Comparison of ENCODE assay signal across 8 mouse cellular contexts in the genomic region with DNA sequence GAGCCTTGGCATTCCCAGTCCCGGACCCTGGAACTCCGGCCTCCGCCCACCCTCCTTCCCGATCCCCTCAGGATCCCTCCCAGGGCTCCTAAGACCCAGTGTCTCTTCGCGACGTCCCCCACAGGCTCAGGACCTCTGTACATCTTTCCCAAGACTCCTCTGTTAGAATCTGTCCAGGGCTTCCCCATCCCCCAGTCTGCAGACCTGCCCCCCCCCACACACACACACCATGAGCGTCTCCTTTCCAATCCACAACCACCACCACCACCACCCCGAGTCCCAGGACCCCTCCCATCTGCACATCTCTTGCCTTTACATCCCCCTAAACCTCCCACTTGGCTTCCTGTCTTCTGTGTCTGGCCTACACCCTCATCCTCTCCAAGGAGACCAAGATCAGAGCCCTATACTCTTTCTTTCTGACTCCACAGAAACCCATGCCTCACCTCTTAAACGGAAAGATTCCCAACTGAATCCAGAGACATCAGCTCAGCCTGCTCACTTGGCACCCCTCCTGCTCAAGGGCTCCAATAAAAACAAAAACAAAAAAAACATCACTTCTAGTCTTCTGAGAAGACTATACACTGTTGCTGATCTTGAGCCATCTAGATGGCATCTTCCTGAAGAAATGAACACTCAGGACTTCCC. TPM values are rescaled to one million over a fixed set of nuclear protein-coding genes. Genes with fewer than 3 reads are reported as not detected.
DNase-seq lines count a peak whose midpoint lies in the region; ATAC-seq lines count a peak whose summit lies in the region.

No protein-coding gene starts in this region.

- H3K9me3 ChIP-seq in lung, embryonic 15.5 days = no peaks in the 10 kb centered on the region
- H3K9me3 ChIP-seq in embryonic facial prominence, embryonic 11.5 days (replicated peaks; ENCODE audit: control insufficient read depth, low read length) = no peaks in the 10 kb centered on the region
- no peaks in the 10 kb centered on the region for H3K9me3 ChIP-seq in intestine, embryonic 16.5 days (ENCODE audit: control insufficient read depth, low read length)
- H3K9me3 ChIP-seq in neural tube, embryonic 13.5 days = no peaks in the 10 kb centered on the region

- H3K4me3 ChIP-seq in lung, embryonic 15.5 days = peak overlapping the region; percentile 96
- H3K4me3 ChIP-seq in embryonic facial prominence, embryonic 11.5 days (ENCODE audit: low read depth, low read length) = peak overlapping the region; percentile 83
- peak overlapping the region; percentile 84 for H3K4me3 ChIP-seq in intestine, embryonic 16.5 days (ENCODE audit: low read length)
- H3K4me3 ChIP-seq in neural tube, embryonic 13.5 days = peak overlapping the region; percentile 92

- 7% methylated on average over 10 of the region's 10 CpGs for WGBS in lung, embryonic 15.5 days
- 14% methylated on average over 10 of the region's 10 CpGs for WGBS in embryonic facial prominence, embryonic 11.5 days
- WGBS in intestine, embryonic 16.5 days = 9% methylated on average over 10 of the region's 10 CpGs
- WGBS in neural tube, embryonic 13.5 days = 5% methylated on average over 10 of the region's 10 CpGs

- peak; percentile 0; the same call in 1 of the 2 replicates for ATAC-seq in lung, embryonic 15.5 days (ENCODE audit: borderline replicate concordance, extremely low read depth, low FRiP score, low TSS enrichment)
- no peak for ATAC-seq in embryonic facial prominence, embryonic 11.5 days (replicated peaks; ENCODE audit: insufficient number of reproducible peaks, low FRiP score, low TSS enrichment, low read depth)
- ATAC-seq in intestine, embryonic 16.5 days = no peak
- peak; percentile 13 for ATAC-seq in neural tube, embryonic 13.5 days (ENCODE audit: low read depth)

- no peaks in the 10 kb centered on the region for H3K36me3 ChIP-seq in lung, embryonic 15.5 days
- no peaks in the 10 kb centered on the region for H3K36me3 ChIP-seq in embryonic facial prominence, embryonic 11.5 days (replicated peaks; ENCODE audit: control insufficient read depth, insufficient read depth, low read depth, low read length)
- no peaks in the 10 kb centered on the region for H3K36me3 ChIP-seq in intestine, embryonic 16.5 days (ENCODE audit: control insufficient read depth, insufficient read depth, low read length)
- peaks cover 24% of the 10 kb centered on the region; the same call in 1 of the 2 replicates for H3K36me3 ChIP-seq in neural tube, embryonic 13.5 days

- peak overlapping the region; percentile 81 for H3K9ac ChIP-seq in lung, embryonic 15.5 days
- H3K9ac ChIP-seq in embryonic facial prominence, embryonic 11.5 days (replicated peaks; ENCODE audit: low read length) = peak overlapping the region; percentile 69
- H3K9ac ChIP-seq in intestine, embryonic 16.5 days (ENCODE audit: low read depth, low read length) = peak overlapping the region; percentile 84
- peak overlapping the region; percentile 96 for H3K9ac ChIP-seq in neural tube, embryonic 13.5 days

- DNase-seq in lung, postnatal 25 days (ENCODE audit: low spot score) = no peak
- DNase-seq in embryonic facial prominence, embryonic 11.5 days (ENCODE audit: low spot score) = no peak
- no peak for DNase-seq in frontal cortex, adult 2 months (ENCODE audit: extremely low spot score in 1 of 2, low spot score in 1 of 2)
- no peak for DNase-seq in testis, postnatal 14 days (ENCODE audit: low spot score)
- DNase-seq in layer of hippocampus, postnatal 36 days = no peak

- H3K27ac ChIP-seq in lung, embryonic 15.5 days = no peak overlapping the region
- H3K27ac ChIP-seq in embryonic facial prominence, embryonic 11.5 days (replicated peaks; ENCODE audit: low read depth, low read length) = no peak overlapping the region; the same call in 1 of the 2 replicates
- no peak overlapping the region for H3K27ac ChIP-seq in intestine, embryonic 16.5 days (ENCODE audit: low read length)
- H3K27ac ChIP-seq in neural tube, embryonic 13.5 days (replicated peaks) = peak overlapping the region; percentile 80

- peaks cover 9% of the 10 kb centered on the region; the same call in 1 of the 2 replicates for H3K4me1 ChIP-seq in lung, embryonic 15.5 days
- no peaks in the 10 kb centered on the region for H3K4me1 ChIP-seq in embryonic facial prominence, embryonic 11.5 days (ENCODE audit: control insufficient read depth, insufficient read depth, low read length)
- H3K4me1 ChIP-seq in intestine, embryonic 16.5 days (ENCODE audit: control insufficient read depth, insufficient read depth, low read length) = peaks cover 3% of the 10 kb centered on the region; the same call in 1 of the 2 replicates
- H3K4me1 ChIP-seq in neural tube, embryonic 13.5 days (replicated peaks) = peaks cover 46% of the 10 kb centered on the region

- no peaks in the 10 kb centered on the region for H3K27me3 ChIP-seq in lung, embryonic 15.5 days
- no peaks in the 10 kb centered on the region for H3K27me3 ChIP-seq in embryonic facial prominence, embryonic 11.5 days (ENCODE audit: control insufficient read depth, insufficient read depth, low read length)
- no peaks in the 10 kb centered on the region for H3K27me3 ChIP-seq in intestine, embryonic 16.5 days (replicated peaks; ENCODE audit: control insufficient read depth, insufficient read depth, low read length)
- no peaks in the 10 kb centered on the region for H3K27me3 ChIP-seq in neural tube, embryonic 13.5 days

- H3K4me2 ChIP-seq in lung, embryonic 15.5 days = peak overlapping the region; percentile 86
- H3K4me2 ChIP-seq in embryonic facial prominence, embryonic 11.5 days (ENCODE audit: low read depth, low read length) = peak overlapping the region; percentile 53
- H3K4me2 ChIP-seq in intestine, embryonic 16.5 days (ENCODE audit: low read depth, low read length) = peak overlapping the region; percentile 85
- H3K4me2 ChIP-seq in neural tube, embryonic 13.5 days = peak overlapping the region; percentile 76

RNA-seq across cellular contexts. Expression of a gene that starts 0.6 kb away (rescaled TPM):
- polyA plus RNA-seq in lung, embryonic 15.5 days (2015; fragmentation: Nextera tagmentation; extraction: Ambion mirVana) = 21.3 and 23.5 TPM in 2 replicates
- 16.0 and 20.0 TPM in 2 replicates for polyA plus RNA-seq in embryonic facial prominence, embryonic 11.5 days (2014; fragmentation: Nextera tagmentation; extraction: Ambion mirVana)
- polyA plus RNA-seq in intestine, embryonic 16.5 days (2015; fragmentation: Nextera tagmentation; extraction: Ambion mirVana) = 19.1 and 19.2 TPM in 2 replicates
- 78.7 and 82.7 TPM in 2 replicates for polyA plus RNA-seq in neural tube, embryonic 13.5 days (2015; fragmentation: Nextera tagmentation; extraction: Ambion mirVana)
- 76.1 and 83.7 TPM in 2 replicates for polyA plus RNA-seq in frontal cortex, adult 2 months (2012; rRNA removed)
- 100 to 1,000 TPM in 1 of 2 experiments, 10 to 100 TPM in 1; 98.7 to 111 TPM for total RNA-seq in layer of hippocampus, postnatal 36 days (2021)

RNA-seq across cellular contexts. Expression of a gene that starts 33.1 kb away (rescaled TPM):
- polyA plus RNA-seq in lung, embryonic 15.5 days (2015; fragmentation: Nextera tagmentation; extraction: Ambion mirVana) = not detected in 2 replicates
- polyA plus RNA-seq in embryonic facial prominence, embryonic 11.5 days (2014; fragmentation: Nextera tagmentation; extraction: Ambion mirVana) = not detected in 2 replicates
- not detected in 2 replicates for polyA plus RNA-seq in intestine, embryonic 16.5 days (2015; fragmentation: Nextera tagmentation; extraction: Ambion mirVana)
- polyA plus RNA-seq in neural tube, embryonic 13.5 days (2015; fragmentation: Nextera tagmentation; extraction: Ambion mirVana) = not detected in 2 replicates
- 0.38 and 0.58 TPM in 2 replicates for polyA plus RNA-seq in frontal cortex, adult 2 months (2012; rRNA removed)
- under 1 TPM in 1 of 2 experiments, not detected in 1; 0.66 TPM for total RNA-seq in layer of hippocampus, postnatal 36 days (2021)

RNA-seq across cellular contexts. Expression of a gene that starts 50.3 kb away (rescaled TPM):
- 7.5 TPM in 2 replicates for polyA plus RNA-seq in lung, embryonic 15.5 days (2015; fragmentation: Nextera tagmentation; extraction: Ambion mirVana)
- polyA plus RNA-seq in embryonic facial prominence, embryonic 11.5 days (2014; fragmentation: Nextera tagmentation; extraction: Ambion mirVana) = 7.1 and 9.8 TPM in 2 replicates
- polyA plus RNA-seq in intestine, embryonic 16.5 days (2015; fragmentation: Nextera tagmentation; extraction: Ambion mirVana) = 2.8 and 3.2 TPM in 2 replicates
- 41.1 and 49.7 TPM in 2 replicates for polyA plus RNA-seq in neural tube, embryonic 13.5 days (2015; fragmentation: Nextera tagmentation; extraction: Ambion mirVana)
- 17.4 and 18.3 TPM in 2 replicates for polyA plus RNA-seq in frontal cortex, adult 2 months (2012; rRNA removed)
- 10 to 100 TPM; 41.2 to 41.9 TPM for total RNA-seq in layer of hippocampus, postnatal 36 days (2021)

RNA-seq across cellular contexts. Expression of a gene that starts 59.6 kb away (rescaled TPM):
- polyA plus RNA-seq in lung, embryonic 15.5 days (2015; fragmentation: Nextera tagmentation; extraction: Ambion mirVana) = 3.8 and 4.2 TPM in 2 replicates
- polyA plus RNA-seq in embryonic facial prominence, embryonic 11.5 days (2014; fragmentation: Nextera tagmentation; extraction: Ambion mirVana) = 0.32 and 0.38 TPM in 2 replicates
- 2.6 and 2.8 TPM in 2 replicates for polyA plus RNA-seq in intestine, embryonic 16.5 days (2015; fragmentation: Nextera tagmentation; extraction: Ambion mirVana)
- polyA plus RNA-seq in neural tube, embryonic 13.5 days (2015; fragmentation: Nextera tagmentation; extraction: Ambion mirVana) = 0.25 TPM in 1 of 2 replicates, not detected in the other
- polyA plus RNA-seq in frontal cortex, adult 2 months (2012; rRNA removed) = 0.02 TPM in 2 replicates
- not detected for total RNA-seq in layer of hippocampus, postnatal 36 days (2021)

Comparison
In these comparisons a context has a peak if more than half of its experiments do, and no peak if none do; other contexts are left out.
1. ATAC-seq: peak in lung, embryonic 15.5 days (single experiment) and neural tube, embryonic 13.5 days (single experiment); none in embryonic facial prominence, embryonic 11.5 days (single experiment) and intestine, embryonic 16.5 days (single experiment).
2. Peak in every context shown above with its lines, with median percentiles within 50 percentile points of each other: H3K4me2 ChIP-seq, H3K4me3 ChIP-seq and H3K9ac ChIP-seq.